Mouse (Mus musculus): ENCODE results near the gene Sik2.

The Sik2 gene

DNA sequence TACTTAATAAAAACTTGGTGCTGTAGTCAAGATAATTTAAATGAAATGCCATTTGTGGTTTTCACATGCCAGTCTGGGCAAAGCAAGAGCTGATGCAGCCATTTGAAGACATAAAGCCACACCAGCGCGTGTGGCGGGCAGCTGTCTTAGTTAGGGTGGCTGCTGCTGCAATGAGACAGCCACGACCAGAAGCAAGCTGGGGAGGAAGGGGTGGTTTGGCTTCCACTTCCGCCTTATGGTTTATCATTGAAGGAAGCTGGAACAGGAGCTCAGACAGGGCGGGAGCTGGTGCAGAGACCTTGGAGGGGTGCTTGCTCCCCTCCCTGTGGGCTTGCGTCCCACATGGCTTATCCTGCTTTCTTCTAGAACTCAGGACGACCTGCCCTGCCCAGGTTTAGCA, 143.1 kb downstream of the Sik2 start:
- no peak for DNase-seq (ENCODE audit: low spot score)

DNA sequence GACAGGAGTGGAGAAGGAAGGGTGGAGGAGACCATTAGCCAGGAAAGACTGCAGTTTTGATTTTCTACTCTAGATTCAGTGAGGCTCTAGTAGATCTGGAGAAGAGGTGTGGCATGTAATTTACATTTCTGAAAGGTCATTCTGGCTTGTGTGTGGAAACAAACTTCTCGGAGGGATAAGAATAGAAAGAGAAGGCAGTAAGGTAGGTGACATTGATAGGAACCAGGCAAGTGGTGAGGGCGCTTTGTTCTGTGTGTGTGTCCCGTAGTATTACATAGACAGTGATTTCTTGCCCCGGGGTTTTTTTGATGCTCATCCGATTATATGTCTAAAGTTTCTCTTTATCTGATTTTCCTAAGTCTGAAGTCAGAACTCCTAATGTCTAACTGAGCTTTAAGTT, 144.0 kb downstream of the Sik2 start:
- no peak for DNase-seq (ENCODE audit: low spot score)

GRCm38 (mm10) chr9:50863824-50864223, 145.0 kb downstream of the Sik2 start:
- no peak for DNase-seq (ENCODE audit: low spot score)

DNA sequence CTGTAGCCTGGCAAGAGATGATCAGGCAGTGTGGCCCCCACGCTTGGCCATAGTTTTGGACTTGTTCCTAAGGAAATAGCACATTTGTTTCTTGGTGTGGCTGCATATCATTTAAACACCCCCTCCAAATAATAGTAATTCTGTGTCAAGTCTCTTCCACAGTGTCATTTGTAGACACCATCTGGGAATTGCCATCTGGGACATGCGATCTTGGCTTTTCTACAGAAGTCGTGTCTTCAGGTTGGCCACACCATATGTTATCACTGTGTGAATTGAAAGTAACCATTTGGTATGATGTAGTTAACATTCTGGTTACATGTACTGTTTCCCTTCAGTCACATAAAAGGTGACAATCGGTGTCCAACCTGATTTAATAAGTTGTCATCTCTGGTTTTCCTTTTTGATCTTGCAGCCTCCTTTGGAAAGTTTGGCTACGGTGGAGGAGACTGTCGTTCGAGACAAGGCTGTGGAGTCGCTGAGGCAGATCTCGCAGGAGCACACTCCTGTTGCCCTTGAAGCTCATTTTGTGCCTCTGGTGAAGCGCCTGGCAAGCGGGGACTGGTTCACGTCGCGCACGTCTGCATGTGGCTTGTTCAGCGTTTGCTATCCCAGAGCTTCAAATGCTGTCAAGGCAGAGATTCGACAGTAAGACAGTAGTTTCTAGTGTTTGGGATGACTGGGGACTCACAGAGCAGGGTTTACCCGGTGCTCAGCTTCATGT, 147.6 kb downstream of the Sik2 start:
- no peak for DNase-seq (ENCODE audit: low spot score)

GRCm38 (mm10) chr9:50858681-50859080, 150.2 kb downstream of the Sik2 start:
- no peak for DNase-seq (ENCODE audit: low spot score)

DNA sequence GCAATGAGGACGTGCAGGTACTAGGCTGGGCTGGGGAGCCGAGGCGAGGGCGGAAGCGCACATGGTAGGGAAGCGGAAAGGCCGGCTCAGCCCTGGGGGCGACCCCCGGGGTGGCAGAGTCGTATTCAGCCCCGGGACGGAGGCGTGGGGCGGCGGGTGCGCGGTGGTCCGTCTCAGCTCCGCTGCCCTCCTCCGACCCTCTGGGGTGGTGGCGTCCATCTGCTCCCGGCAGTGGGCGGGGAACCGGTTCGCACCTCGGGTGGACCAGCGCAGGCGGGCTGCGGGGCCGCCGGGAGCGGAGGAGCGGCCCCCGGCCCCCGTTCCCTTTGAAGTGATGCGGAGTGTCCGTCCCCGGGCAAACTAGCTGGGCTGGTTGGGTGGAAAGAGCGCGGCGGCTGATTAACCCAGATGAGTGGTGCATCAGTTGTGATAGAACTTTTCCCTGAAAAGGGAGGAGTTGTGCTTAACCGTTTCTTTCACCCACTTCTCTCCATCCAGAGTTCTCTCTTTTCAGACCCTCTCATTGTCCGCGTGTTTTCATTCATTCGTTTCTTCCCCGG, 151.7 kb downstream of the Sik2 start:
- peak; percentile 62 for DNase-seq (ENCODE audit: low spot score)

- DNase-seq (ENCODE audit: low spot score) = peak; percentile 87
These were observed 152.4 kb downstream of the Sik2 start for GRCm38 (mm10) chr9:50856341-50857081.

GRCm38 (mm10) chr9:50855780-50856179, 153.1 kb downstream of the Sik2 start:
- peak; percentile 34 for DNase-seq (ENCODE audit: low spot score)

GRCm38 (mm10) chr9:50855133-50855766, 153.6 kb downstream of the Sik2 start:
- DNase-seq (ENCODE audit: low spot score) = peak; percentile 72

DNA sequence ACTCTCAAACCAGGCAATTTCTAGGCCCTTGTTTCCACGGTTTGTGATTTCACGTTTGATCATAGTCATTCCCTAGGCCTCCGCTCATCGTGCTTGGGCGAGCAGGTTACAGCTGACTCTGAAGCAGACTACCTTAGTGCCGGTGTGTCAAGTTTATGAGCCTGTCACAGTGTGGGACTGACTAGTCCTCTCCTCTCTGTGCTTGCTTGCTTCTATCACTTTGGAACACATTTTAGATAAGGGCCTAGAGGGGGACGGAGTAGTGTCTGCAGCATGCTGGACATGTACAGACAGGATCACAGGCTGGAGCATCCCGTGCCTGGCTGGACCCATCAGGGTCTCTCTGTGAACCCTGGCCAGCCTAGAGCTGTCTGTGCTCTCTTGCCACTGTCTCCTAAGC, 154.5 kb downstream of the Sik2 start:
- peak; percentile 76 for DNase-seq (ENCODE audit: low spot score)

DNA sequence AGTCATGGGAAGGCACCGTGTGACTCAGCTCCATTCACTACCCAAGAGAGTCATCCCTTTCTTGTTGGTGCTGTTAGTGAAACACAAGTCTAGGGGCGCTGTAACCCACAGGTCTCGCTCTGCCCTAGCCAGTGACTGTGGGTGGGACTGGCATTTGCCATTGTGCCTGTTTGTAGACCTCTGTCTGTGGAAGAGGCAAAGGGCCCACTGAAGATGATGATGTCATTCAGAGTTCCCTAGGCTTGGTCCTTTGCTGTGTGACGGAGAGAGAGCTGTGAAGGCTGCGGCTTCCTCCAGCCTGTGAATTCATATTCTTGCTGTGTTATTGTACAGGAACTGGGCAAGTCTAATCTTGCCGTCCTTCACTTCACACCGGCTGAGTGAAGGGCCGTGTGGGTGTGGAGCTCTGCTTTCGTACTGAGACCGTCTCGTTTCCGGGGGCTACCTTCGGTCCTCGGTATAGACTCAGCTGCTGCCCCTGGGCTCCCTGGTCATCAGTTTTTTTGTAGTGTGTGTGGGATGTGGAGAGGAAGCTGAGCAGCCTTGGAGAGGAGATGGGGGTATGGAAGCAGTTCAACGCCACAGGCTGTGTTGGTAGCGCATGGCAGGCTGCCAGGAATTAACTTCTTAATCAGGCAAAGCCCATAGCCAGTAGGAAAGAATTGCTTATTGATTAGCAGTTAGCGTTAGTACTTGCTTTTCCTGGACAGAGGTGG, 156.1 kb downstream of the Sik2 start:
- DNase-seq (ENCODE audit: low spot score) = no peak

GRCm38 (mm10) chr9:50850713-50851112, 158.2 kb downstream of the Sik2 start:
- DNase-seq (ENCODE audit: low spot score) = no peak

DNA sequence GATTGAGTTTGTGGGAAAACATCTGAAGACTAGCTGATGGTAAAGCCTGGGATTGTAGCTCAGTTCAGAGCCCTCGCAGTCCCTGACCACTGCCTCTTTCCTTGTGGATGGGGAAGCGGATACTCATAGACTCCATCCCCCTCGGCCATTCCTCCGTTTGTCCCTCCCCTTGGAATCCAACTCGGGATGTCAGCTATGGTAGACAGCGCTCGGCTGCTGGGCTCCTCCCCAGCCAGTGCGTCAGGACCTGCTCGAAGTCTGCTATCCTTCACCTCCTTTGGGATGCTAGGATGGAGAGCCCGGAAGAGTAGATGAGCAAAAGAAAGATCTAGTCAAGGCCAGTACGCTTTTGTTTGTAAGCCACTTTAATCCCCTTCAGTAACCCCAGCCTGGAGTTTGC, 158.6 kb downstream of the Sik2 start:
- DNase-seq (ENCODE audit: low spot score) = no peak

DNA sequence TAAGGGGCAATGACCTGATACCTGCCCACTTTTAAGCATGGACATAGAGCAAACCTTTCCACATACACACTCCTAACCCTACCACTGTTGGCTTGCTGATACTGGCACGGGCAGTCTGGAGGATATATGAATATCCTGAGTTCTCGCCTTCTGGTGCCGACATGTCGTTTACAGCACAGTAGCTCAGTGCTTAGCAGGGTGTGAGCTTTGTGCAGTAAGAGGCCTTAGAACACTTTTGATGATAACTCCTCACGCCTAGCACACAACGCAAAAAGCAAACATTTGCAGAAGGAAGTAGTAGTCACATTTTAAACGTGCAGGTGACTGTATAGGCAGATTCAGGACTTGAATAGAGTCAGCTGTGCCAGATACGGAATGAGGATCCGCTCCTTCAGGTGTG, 159.1 kb downstream of the Sik2 start:
- no peak for DNase-seq (ENCODE audit: low spot score)

- DNase-seq (ENCODE audit: low spot score) = peak; percentile 89
These were observed 159.6 kb downstream of the Sik2 start for GRCm38 (mm10) chr9:50849249-50849648.

GRCm38 (mm10) chr9:50848821-50849220, 160.1 kb downstream of the Sik2 start:
- DNase-seq (ENCODE audit: low spot score) = no peak

GRCm38 (mm10) chr9:50847606-50848368, 161.1 kb downstream of the Sik2 start:
- DNase-seq (ENCODE audit: low spot score) = no peak

- DNase-seq (ENCODE audit: low spot score) = no peak
These were observed 161.7 kb downstream of the Sik2 start for GRCm38 (mm10) chr9:50847133-50847532.

DNA sequence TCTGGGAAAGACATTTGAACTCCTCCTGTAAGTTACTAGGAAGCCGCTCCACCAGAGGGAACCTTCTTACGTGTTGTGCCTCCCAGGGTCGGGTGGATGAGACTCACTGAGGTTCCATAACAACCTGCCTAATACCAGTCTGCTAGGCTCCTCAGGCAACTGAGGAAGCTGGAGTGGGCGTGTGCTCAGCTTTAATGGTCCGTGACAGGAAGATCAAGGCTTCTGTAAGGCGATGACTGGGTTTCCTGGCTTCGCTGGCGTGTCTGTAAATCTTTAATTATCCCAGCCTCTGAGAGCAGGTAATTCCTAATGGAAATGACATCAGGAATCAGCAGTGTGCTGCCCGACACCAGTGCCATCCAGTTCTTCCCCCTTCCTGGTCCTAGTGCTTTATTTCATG, 163.3 kb downstream of the Sik2 start:
- no peak for DNase-seq (ENCODE audit: low spot score)

GRCm38 (mm10) chr9:50845081-50845480, 163.8 kb downstream of the Sik2 start, which contains the start of gene Ppp2r1b:
Gene Ppp2r1b, plus strand, starts transcription at chr9:50845301.
- DNase-seq (ENCODE audit: low spot score) = no peak
